Mouse (Mus musculus) induced T-regulatory cell, adult 2 months (primary cell): ENCODE results near the gene Gm20075.
"Not testable (repeated sequence)": the region's sequence is repeated elsewhere in the genome, so short reads cannot be mapped to it uniquely, and the experiment has no call there.

Experiments
- DNase-seq: peaks from one replicate; pipeline ENCODE4 v3.0.0-alpha.2; 2012; ENCODE audit warnings: low read depth

Gm20075 gene

GRCm38 (mm10) chr13:96081276-96081675 lies at the start of gene Gm20075:
Gene Gm20075 (minus strand): TSS chr13:96081376.
- DNase-seq = not testable (repeated sequence)

GRCm38 (mm10) chr13:96129081-96129480 lies 47.9 kb upstream of the Gm20075 start:
- DNase-seq = no peak

GRCm38 (mm10) chr13:96126669-96127068 lies 45.5 kb upstream of the Gm20075 start:
- no peak for DNase-seq

- no peak for DNase-seq
Measured at GRCm38 (mm10) chr13:96125011-96125410, 43.8 kb upstream of the Gm20075 start.

- DNase-seq = no peak
Measured at GRCm38 (mm10) chr13:96112711-96113110, 31.5 kb upstream of the Gm20075 start.

- DNase-seq = no peak
Measured at GRCm38 (mm10) chr13:96110767-96111166, 29.6 kb upstream of the Gm20075 start.

GRCm38 (mm10) chr13:96106367-96106766 lies 25.2 kb upstream of the Gm20075 start:
- peak; percentile 21 for DNase-seq

GRCm38 (mm10) chr13:96090929-96091328 lies 9.8 kb upstream of the Gm20075 start:
- no peak for DNase-seq

- DNase-seq = no peak
Measured at GRCm38 (mm10) chr13:96085581-96086302, 4.6 kb upstream of the Gm20075 start.

- DNase-seq = not testable (repeated sequence)
Measured at GRCm38 (mm10) chr13:96081754-96082153, 578 bp upstream of the Gm20075 start, which contains the start of gene Gm17190. Gene Gm17190 (plus strand): TSS chr13:96082054.

- no peak for DNase-seq
Measured at GRCm38 (mm10) chr13:96073555-96073954, 7.6 kb downstream of the Gm20075 start.

- no peak for DNase-seq
Measured at GRCm38 (mm10) chr13:96052755-96053154, 28.4 kb downstream of the Gm20075 start.

GRCm38 (mm10) chr13:96045396-96045795 lies 35.8 kb downstream of the Gm20075 start:
- no peak for DNase-seq

- peak; percentile 9 for DNase-seq
Measured at GRCm38 (mm10) chr13:96040275-96041042, 40.7 kb downstream of the Gm20075 start.

GRCm38 (mm10) chr13:96039536-96039935 lies 41.6 kb downstream of the Gm20075 start:
- no peak for DNase-seq

- peak; percentile 83 for DNase-seq
Measured at GRCm38 (mm10) chr13:96030368-96031223, 50.6 kb downstream of the Gm20075 start.
